Mouse (Mus musculus) liver, embryonic 11.5 days (tissue): ENCODE results near the gene Prrc2b. TPM values are rescaled to one million over a fixed set of nuclear protein-coding genes. Genes with fewer than 3 reads are reported as not detected.

Experiments
- ATAC-seq: fragments of 200-750 bp; cut with Nextera tagmentation; replicated peaks from 2 replicates; pipeline ENCODE4 v1.8.0; 2017; ENCODE audit warnings: moderate number of reproducible peaks, mild to moderate bottlenecking, moderate TSS enrichment, moderate library complexity; ENCODE audit not compliant: low FRiP score
- DNase-seq: peaks from one replicate; pipeline ENCODE4 v3.0.0-alpha.2; 2017; ENCODE audit warnings: low spot score
- H3K27ac ChIP-seq: fragments of 300-500 bp; sonication (generic); 2 replicates; pipeline ENCODE4 v1.5.1; 2014; ENCODE audit warnings: mild to moderate bottlenecking, low read depth, low read length, control low read depth
- H3K27me3 ChIP-seq: fragments of 300-500 bp; sonication (generic); replicated peaks from 2 replicates; pipeline ENCODE4 v1.6.1; 2014; ENCODE audit warnings: low read length, mixed read lengths; ENCODE audit not compliant: control insufficient read depth, insufficient read depth
- H3K36me3 ChIP-seq: fragments of 300-500 bp; sonication (generic); 2 replicates; pipeline ENCODE4 v1.6.1; 2014; ENCODE audit warnings: mild to moderate bottlenecking, low read length, moderate library complexity, mixed read lengths; ENCODE audit not compliant: control insufficient read depth, insufficient read depth
- H3K4me1 ChIP-seq: fragments of 300-500 bp; sonication (generic); replicated peaks from 2 replicates; pipeline ENCODE4 v1.6.1; 2014; ENCODE audit warnings: low read length, mixed read lengths; ENCODE audit not compliant: control insufficient read depth, insufficient read depth
- H3K4me2 ChIP-seq: fragments of 300-500 bp; sonication (generic); 2 replicates; pipeline ENCODE4 v1.6.1; 2014; ENCODE audit warnings: mild to moderate bottlenecking, control low read depth, moderate library complexity
- H3K4me3 ChIP-seq: fragments of 300-500 bp; sonication (generic); 2 replicates; pipeline ENCODE4 v1.5.1; 2014; ENCODE audit warnings: low read depth, low read length, control low read depth
- H3K9ac ChIP-seq: fragments of 300-500 bp; sonication (generic); 2 replicates; pipeline ENCODE4 v1.6.1; 2014; ENCODE audit warnings: low read depth, low read length, control low read depth
- H3K9me3 ChIP-seq: fragments of 300-500 bp; sonication (generic); 2 replicates; pipeline ENCODE4 v1.6.1; 2016; ENCODE audit warnings: low read length, inconsistent platforms, mixed read lengths; ENCODE audit not compliant: control insufficient read depth
- WGBS: fragments of 180-500 bp; shearing (Covaris S2); extraction: QIAGEN DNeasy Blood & Tissue Kit; methylation state at CpG from one replicate; pipeline ENCODE4 v1.1.7; 2014; 5-methylcytosine and 5-hydroxymethylcytosine counted together
- polyA plus RNA-seq: library from polyadenylated mRNA; unstranded; fragments of >200 nt; fragmentation: Nextera tagmentation; extraction: Ambion mirVana; gene quantifications from 2 replicates; pipeline ENCODE4 v1.2.1, GENCODE M21; 2014

Gene Prrc2b
- polyA plus RNA-seq, 1 experiment from 2014 or later = 48.1 TPM

DNA sequence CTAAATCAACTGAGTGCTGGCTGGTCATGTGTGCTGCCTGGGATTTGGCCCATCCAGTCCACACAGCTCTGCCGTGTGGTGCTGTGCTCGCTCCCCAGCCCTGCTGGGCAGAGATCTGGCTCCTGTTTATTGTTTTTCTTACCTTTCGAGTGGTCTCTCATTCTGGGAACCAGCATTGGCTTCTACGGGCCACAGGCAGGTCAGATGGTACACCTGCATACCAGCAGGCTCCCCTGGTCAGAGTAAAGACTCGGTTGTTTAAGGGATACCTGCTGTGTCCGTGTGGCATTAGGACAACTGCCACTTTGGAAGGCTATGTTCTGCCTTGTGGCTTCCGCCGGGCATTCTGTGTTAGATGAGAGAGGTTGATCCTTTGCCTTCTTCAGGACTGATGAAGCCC lies 60.8 kb downstream of the Prrc2b start:
- H3K4me2 ChIP-seq = no peak overlapping the region
- H3K9ac ChIP-seq = no peak overlapping the region
- H3K36me3 ChIP-seq = peaks cover 88% of the 10 kb centered on the region
- no peaks in the 10 kb centered on the region for H3K4me1 ChIP-seq
- H3K4me3 ChIP-seq = no peak overlapping the region
- no peaks in the 10 kb centered on the region for H3K27me3 ChIP-seq
- no peak for ATAC-seq
- H3K9me3 ChIP-seq = no peaks in the 10 kb centered on the region
- DNase-seq = no peak
- no peak overlapping the region for H3K27ac ChIP-seq
- 94% methylated on average over 8 of the region's 8 CpGs for WGBS

DNA sequence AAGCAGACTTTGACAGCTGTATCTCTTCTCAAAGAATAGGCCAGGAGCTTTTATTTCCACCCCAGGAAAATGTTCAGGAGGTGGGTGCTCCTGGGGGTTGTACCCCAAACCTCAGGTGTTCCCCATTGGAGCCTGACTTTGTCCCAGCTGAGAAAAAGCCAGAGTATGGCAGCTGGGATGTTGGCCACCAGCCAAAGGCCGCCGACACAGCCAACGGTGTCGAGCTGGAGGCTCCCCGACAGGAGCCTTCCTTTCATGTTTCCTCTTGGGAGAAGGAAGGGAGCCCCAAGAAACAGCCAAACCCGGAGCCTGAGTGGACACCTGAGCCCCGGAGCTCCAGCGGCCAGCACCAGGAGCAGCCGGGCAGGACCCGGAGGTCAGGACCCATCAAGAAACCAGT lies 62.1 kb downstream of the Prrc2b start:
- no peak for DNase-seq

DNA sequence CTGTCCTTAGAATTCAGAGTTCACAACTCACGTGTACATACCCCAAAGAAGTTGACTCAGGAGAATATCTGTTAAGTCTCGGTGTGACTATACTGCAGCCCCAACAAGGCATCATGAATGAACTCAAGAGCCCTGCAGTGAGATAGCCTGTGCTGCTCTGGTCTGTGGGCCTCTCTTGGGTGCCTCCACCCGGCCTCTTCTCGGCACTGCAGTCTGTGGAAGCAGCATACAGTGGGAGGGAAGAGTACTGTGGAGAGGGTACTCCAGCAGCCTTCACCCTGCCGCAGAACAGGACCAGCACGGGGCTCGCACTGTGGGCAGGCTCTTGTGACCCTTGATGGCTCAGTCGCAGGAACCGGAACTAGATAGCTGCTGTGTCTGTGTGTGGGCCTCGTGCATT lies 64.7 kb downstream of the Prrc2b start:
- peaks cover 90% of the 10 kb centered on the region for H3K36me3 ChIP-seq
- no peaks in the 10 kb centered on the region for H3K4me1 ChIP-seq
- H3K9me3 ChIP-seq = no peaks in the 10 kb centered on the region
- H3K27me3 ChIP-seq = no peaks in the 10 kb centered on the region
- no peak overlapping the region for H3K9ac ChIP-seq
- no peak overlapping the region for H3K27ac ChIP-seq
- no peak overlapping the region for H3K4me2 ChIP-seq
- DNase-seq = no peak
- H3K4me3 ChIP-seq = no peak overlapping the region
- WGBS = 88% methylated on average over 10 of the region's 10 CpGs
- ATAC-seq = no peak

More for the DNA sequence above, 62.1 kb downstream of the Prrc2b start:
- ATAC-seq = no peak
- H3K4me2 ChIP-seq = no peak overlapping the region
- H3K4me1 ChIP-seq = no peaks in the 10 kb centered on the region
- no peak overlapping the region for H3K27ac ChIP-seq
- 88% methylated on average over 10 of the region's 10 CpGs for WGBS
- H3K9ac ChIP-seq = no peak overlapping the region
- no peak overlapping the region for H3K4me3 ChIP-seq
- no peaks in the 10 kb centered on the region for H3K9me3 ChIP-seq
- peaks cover 89% of the 10 kb centered on the region for H3K36me3 ChIP-seq
- H3K27me3 ChIP-seq = no peaks in the 10 kb centered on the region

DNA sequence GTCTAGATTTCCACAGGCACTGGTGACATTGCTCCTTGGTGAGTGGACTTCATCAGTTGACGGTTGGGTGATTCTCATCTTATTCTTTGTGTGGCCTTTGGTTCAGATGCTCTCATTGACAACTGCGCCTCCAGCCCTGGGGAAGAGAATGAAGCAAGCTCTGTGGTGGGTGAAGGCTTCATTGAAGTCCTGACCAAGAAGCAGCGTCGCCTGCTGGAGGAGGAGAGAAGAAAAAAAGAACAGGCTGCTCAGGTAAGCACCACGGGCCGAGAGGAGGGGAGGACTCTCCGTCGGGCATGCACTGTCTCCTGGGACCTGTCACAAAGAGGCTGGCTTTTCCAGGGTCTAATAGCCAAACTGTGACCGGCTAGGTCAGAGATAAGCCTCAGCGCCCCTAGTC lies 65.6 kb downstream of the Prrc2b start:
- ATAC-seq (no peak), DNase-seq (no peak)
- H3K27me3 ChIP-seq = no peaks in the 10 kb centered on the region
- no peaks in the 10 kb centered on the region for H3K4me1 ChIP-seq
- H3K36me3 ChIP-seq = peaks cover 91% of the 10 kb centered on the region
- H3K9ac ChIP-seq = no peak overlapping the region
- H3K27ac ChIP-seq = no peak overlapping the region
- WGBS = 93% methylated on average over 10 of the region's 10 CpGs
- H3K9me3 ChIP-seq = no peaks in the 10 kb centered on the region
- H3K4me3 ChIP-seq = no peak overlapping the region
- no peak overlapping the region for H3K4me2 ChIP-seq

DNA sequence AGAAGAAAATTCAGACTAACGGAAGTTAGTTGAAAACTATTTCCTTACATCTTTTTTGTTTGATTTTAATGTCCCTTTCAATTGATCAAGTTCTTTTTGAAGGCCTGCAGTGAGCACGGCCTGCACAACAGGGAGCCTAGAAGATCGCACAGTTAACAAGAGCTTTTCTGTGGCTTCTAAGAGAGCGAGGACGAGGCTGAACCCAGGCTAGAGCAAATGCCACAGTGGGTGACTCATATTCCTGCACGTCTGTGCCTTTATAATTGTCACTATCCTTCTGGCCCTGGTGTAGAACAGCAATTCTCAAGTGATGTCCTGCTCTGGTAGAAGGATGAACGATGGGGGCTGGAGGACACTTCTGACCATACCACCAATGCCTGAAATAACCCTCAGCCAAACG lies 66.8 kb downstream of the Prrc2b start:
- ATAC-seq = no peak
- Histone ChIP-seq H3K9ac (no peak overlapping the region), H3K4me1 (no peaks in the 10 kb centered on the region), H3K9me3 (no peaks in the 10 kb centered on the region), H3K4me2 (no peak overlapping the region), H3K36me3 (peaks cover 94% of the 10 kb centered on the region), H3K4me3 (no peak overlapping the region), H3K27me3 (no peaks in the 10 kb centered on the region), H3K27ac (no peak overlapping the region)
- DNase-seq = no peak
- WGBS = 91% methylated on average over 8 of the region's 8 CpGs

DNA sequence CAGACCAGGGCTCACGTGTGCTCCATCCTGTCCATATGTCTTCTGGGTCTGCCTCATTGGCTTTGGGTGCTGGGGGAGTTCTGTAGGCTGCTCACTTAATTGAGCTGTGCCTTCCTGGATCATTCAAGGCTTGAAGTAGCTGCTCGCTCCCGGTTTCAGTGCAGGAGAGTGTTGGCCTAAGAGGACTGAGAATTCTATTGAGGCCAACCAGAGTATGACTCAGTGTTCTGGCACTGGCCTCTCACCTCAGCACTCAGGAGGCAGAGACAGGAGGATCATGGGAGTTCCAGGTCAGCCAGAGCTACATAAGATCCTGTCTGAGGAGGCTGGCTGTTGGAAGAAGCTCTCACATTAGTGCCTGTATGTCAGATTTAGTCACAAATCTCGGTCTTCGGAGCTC lies 67.2 kb downstream of the Prrc2b start:
- no peak overlapping the region for H3K4me2 ChIP-seq
- no peaks in the 10 kb centered on the region for H3K27me3 ChIP-seq
- ATAC-seq = no peak
- no peak overlapping the region for H3K9ac ChIP-seq
- no peak overlapping the region for H3K27ac ChIP-seq
- no peaks in the 10 kb centered on the region for H3K9me3 ChIP-seq
- no peak overlapping the region for H3K4me3 ChIP-seq
- no peak for DNase-seq
- H3K4me1 ChIP-seq = no peaks in the 10 kb centered on the region
- 91% methylated on average over 5 of the region's 5 CpGs for WGBS
- H3K36me3 ChIP-seq = peaks cover 94% of the 10 kb centered on the region

DNA sequence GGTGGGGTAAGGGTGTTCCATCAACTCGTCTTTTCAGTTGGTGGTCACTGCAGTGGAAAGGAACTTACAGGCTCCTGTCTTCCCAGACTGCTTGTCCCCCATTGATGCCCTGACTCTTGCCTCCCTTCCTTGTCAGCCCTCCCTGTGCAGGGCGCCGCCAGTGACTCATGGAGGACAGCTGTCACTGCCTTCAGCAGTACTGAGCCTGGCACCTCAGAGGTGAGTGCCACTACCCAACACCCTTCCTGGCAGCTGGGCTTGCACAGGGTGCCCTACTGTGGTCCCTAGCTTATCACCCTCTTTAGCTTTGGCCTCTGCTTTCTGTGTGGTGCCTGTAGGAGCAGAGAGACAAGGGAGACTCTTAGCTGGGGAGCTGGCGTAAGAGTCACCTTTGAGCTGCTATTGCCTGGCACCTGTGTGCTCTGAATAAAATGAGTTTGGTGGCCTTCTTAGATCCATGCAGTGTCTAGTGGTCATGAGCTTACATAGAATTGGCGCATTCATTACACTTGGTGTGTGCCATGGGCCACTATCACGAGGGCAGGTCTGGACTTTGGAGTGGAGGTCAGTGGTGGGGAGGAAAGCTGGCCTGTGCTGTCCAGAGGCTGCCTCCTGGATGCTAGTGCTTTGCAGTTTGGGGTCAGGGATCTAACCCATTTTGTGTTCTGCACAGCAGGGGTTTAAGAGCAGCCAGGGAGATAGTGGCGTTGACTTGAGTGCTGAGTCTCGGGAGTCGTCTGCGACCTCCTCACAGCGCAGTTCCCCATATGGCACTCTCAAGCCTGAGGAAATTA lies 67.9 kb downstream of the Prrc2b start:
- Histone ChIP-seq H3K27me3 (no peaks in the 10 kb centered on the region), H3K27ac (no peak overlapping the region), H3K4me1 (no peaks in the 10 kb centered on the region), H3K36me3 (peaks cover 94% of the 10 kb centered on the region), H3K4me2 (no peak overlapping the region), H3K9me3 (no peaks in the 10 kb centered on the region), H3K4me3 (no peak overlapping the region), H3K9ac (no peak overlapping the region)
- 90% methylated on average over 11 of the region's 11 CpGs for WGBS
- ATAC-seq (no peak), DNase-seq (no peak)

DNA sequence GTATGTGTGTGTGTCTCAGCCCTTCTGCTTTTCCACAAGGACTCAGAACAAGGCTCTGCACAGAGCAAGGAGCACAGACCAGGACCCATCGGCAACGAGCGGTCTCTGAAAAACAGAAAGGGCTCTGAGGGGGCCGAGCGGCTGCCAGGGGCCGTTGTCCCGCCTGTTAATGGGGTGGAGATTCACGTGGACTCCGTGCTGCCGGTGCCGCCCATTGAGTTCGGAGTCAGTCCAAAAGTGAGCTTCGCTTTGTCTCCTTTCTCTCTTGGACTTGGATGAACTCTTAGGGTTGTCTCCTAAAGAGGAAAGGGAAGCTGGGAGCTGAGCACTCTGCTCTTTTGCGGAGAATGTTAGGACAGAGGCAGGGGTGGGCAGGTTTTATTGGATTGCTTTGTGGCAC lies 68.6 kb downstream of the Prrc2b start:
- no peak for ATAC-seq
- no peak overlapping the region for H3K27ac ChIP-seq
- no peak overlapping the region for H3K4me3 ChIP-seq
- no peaks in the 10 kb centered on the region for H3K4me1 ChIP-seq
- no peak overlapping the region for H3K4me2 ChIP-seq
- H3K9ac ChIP-seq = no peak overlapping the region
- no peaks in the 10 kb centered on the region for H3K27me3 ChIP-seq
- H3K36me3 ChIP-seq = peaks cover 93% of the 10 kb centered on the region
- no peaks in the 10 kb centered on the region for H3K9me3 ChIP-seq
- no peak for DNase-seq
- WGBS = 89% methylated on average over 14 of the region's 14 CpGs

DNA sequence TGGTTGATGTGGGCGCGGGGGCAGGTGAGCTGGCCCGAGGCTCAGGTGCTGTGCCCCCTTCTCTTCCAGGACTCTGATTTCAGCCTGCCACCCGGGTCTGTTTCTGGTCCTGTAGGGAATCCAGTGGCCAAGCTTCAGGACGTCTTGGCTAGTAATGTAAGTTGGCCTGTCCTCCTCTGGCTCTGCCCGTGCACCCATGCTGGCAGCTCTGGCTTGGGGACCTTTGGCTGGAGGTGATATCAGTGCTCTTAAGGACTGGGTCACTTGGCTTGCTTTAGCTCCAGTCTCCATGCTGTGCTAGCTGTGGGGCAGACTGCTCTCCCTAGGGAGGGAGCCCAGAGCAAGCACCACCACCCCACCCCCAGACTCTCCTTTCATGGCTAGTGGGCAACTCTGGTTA lies 69.1 kb downstream of the Prrc2b start:
- no peak overlapping the region for H3K9ac ChIP-seq
- DNase-seq = no peak
- 90% methylated on average over 6 of the region's 6 CpGs for WGBS
- H3K36me3 ChIP-seq = peaks cover 91% of the 10 kb centered on the region
- H3K27me3 ChIP-seq = no peaks in the 10 kb centered on the region
- no peaks in the 10 kb centered on the region for H3K9me3 ChIP-seq
- ATAC-seq = no peak
- no peaks in the 10 kb centered on the region for H3K4me1 ChIP-seq
- no peak overlapping the region for H3K4me3 ChIP-seq
- no peak overlapping the region for H3K4me2 ChIP-seq
- H3K27ac ChIP-seq = no peak overlapping the region
